Mouse (Mus musculus): ENCODE data around the gene Trappc5.

Trappc5 gene

DNA sequence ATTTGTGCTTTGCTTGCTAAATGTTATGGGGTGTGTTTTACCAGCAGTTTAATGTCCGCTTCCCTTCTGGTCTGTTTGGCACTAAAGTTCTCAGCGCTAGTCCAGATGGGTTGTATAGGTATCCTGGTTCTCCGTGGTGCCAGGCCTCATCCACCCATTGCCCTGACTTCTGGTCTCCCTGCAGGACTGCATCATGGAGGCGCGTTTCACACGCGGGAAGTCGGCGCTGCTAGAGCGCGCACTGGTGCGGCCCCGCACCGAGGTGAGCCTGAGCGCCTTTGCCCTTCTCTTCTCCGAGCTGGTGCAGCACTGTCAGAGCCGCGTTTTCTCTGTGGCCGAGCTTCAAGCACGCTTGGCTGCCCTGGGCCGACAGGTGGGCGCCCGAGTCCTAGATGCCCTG lies 2.7 kb downstream of the Trappc5 start:
- DNase-seq, result no peak

DNA sequence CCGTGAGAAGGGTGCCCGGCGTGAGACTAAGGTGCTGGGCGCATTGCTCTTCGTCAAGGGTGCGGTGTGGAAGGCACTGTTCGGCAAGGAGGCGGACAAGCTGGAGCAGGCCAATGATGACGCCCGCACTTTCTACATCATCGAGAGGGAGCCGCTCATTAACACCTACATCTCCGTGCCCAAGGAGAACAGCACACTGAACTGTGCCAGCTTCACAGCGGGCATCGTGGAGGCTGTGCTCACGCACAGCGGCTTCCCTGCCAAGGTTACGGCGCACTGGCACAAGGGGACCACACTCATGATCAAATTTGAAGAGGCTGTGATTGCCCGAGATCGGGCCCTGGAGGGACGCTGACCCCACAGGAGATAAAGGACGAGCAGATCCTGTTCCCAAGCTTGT lies 3.1 kb downstream of the Trappc5 start:
- no peak for DNase-seq

DNA sequence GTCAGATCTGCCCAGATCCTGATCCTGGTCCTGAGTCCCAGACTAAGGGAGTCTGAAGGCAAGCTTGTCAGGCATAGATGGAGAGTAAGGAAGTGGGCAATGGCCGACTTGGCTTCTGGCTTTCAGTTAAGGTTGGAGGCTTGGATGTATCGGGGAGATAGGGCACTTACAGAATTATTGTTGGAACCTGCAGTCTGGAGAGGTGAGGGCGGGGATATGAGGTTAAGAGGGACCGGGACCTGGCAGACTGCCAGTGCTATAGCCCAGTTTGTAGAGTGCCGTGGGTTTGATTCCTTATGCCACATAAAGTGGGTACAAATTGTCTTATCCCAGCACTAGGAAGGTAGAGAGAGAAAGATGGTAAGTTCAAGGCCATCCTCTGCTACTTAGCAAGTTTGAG lies 3.6 kb downstream of the Trappc5 start:
- no peak for DNase-seq

DNA sequence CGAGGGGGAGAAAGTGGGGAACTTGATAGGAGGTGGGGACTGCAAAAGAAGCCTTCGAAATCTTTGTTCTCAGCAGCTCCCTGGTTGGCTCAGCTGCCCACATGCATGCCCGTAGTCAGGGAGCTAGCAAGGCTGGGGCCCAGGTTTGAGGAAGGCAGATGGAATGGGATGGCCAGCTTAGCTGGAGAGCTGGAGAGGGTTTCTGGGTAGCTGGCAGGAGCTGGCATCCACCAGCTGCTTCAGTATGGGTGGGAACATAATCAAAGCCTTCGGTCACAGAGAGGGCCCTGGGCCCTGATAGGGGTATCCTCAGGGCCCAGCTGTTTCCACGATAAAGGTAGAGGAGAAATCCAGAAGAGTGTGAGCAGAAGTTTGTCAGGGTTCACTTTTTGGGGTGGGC lies 6.3 kb downstream of the Trappc5 start:
- DNase-seq, result no peak

DNA sequence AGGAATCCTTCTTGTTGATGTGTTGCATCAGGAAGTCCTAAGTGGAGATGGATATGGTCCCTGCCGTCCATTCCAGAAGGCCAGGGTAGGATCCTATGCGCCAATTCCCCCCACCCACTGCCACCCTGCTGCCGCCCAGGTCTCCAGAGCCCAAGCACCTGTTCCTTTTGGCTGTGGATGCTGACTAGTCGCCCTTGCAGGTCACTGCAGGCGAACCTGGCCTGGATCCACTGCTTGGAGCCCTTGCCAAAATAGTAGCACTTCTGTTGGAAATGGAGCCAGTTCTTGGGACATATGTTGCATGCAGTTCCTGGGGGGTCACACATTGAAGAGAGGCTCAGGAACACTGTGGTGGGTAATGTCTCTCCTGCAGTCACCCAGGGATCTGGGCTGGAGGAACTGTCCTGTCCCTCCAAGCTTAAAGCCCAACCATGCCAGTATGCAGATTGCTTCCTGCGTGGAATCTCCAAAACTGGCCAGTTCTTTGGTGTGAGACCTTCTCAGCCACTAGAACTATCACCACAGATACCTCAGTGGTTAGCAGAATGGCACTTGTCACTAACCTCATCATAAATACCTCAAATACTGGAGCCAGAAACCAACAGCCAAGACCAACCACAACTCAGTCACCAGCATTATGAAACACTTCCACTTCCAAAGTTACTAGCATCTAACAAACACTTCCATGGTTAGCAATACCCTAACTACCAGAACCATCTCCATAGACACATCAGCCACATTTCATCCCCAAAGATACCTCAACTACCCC lies 7.5 kb downstream of the Trappc5 start:
- DNase-seq, result no peak

DNA sequence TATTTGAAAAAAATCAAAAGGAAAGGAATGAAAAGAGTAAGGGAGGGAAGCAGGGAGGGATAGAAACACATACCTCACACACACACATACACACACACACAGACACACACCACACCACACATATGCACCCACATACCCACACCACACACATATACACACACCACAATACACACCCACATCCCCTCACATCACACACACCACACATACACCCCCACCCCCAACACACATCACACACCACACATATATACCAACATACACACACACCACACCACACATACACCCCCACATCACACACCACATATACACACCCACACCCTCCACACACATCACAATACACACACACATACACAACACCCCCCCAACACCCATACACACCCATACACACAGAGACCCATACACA lies 8.4 kb downstream of the Trappc5 start:
- DNase-seq, result no peak

DNA sequence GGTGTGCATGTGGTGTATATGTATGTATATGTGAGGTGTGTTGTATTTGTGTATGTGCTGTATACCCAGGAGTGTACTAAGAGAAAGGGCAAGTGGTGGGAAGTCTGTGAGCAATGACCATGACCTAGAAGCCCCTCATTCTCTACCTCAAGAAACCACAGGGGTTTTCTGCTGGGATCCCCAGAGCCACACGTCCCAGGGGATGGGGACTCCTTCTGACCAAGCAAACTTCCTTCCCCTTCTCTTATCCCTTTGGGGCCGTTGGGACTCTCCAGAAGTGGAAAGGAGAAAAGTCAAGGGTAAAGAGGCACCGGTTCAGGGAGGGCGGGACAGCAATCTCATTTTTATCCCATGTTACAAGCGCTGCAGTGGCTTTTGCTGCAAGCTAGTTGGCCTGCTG lies 9.3 kb downstream of the Trappc5 start:
- no peak for DNase-seq

DNA sequence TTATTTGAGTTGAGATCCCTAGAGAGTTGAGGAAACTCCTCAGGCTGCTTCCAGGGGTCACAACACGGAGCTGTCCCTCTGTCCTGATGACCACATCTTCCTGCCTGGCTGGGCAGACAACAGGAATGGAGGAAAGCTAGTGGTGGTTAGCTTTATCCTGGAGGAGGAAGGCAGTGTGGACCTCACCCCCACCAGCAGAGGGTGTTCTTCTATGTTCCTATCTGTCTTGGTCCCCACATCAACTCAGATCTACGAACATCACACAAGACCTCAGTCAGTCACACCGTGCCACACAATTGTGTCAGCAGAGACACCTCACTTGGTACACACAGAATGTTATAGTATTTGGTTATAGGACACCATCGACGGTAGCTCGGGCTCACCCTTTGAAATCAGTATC lies 11.4 kb downstream of the Trappc5 start:
- no peak for DNase-seq

DNA sequence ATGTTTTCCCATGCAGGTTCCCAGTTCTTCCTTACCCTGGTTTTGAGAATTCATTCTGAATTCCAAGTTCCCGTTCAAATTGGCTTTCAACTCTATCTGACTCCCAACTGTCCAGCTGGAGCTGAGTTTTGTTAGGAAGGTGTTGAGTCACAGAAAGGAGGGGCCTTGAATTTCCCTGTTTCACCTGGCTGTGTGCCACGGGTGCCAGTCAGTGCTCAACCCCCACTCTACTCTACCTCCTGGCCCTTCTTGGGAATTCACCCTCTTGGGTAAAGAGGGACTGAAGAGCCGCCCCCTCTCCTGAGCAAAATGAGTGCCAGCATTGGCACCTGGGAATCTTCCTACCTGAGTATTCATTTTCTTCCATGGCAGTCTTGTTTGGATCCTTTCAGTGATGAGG lies 14.7 kb downstream of the Trappc5 start:
- DNase-seq, result no peak

DNA sequence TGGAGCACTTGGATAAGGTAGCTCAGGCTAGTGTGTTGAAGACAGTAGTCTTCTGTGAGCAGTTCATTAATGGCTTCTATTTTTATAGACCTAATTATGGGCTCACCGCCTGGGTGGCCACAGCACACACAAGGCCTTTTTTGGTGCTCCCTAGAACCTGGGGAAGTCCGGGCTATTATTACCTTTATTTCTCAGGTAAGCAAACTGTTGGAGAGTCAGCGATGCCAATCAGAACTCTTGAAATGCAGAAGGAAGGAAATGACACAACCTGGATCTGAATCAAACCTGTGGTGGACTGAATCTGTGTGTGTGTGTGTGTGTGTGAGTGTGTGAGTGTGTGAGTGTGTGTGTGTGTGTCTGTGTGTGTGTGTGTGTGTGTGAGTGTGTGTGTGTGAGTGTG lies 18.0 kb downstream of the Trappc5 start, which contains the start of gene Fcer2a:
Gene Fcer2a (minus strand): TSS at position 55 of the 400 bp plus-strand sequence.
- no peak for DNase-seq

DNA sequence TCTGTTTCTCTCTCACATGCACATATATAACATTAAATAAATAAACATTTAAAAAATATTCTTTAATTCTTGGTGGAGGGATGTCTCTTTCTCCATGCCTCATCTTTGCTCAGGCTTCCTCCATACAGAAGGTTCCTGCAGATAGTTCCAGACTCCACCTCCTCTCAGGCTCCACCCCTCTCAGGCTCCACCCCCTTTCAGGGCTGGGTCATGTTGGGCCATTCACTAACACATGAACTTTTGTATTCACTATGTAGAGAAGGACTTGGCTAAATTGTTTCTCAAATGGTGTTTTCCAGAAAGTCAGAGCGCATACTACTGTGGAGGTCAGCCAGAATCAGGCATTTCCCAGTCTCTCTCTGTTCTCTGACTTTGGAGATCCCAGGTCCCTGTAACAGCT lies 25.4 kb downstream of the Trappc5 start:
- DNase-seq, result no peak

DNA sequence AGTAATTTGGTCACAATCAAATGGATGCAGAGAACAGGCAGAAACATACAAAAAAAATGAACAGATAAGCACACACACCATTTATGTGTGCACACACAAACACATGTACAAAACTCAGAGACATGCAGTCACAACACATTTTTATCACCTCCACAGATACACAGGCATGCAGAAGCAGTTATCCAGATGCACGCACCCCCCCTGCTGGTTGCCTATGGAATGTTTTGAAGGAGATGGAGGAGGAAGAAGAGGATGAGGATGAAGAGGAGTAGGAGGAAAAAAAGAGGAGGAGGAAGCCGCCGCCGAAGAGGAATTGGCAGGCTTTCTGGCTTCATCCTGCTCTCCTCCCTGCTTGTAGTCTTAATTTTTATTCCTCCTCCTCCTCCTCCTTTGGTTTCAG lies 29.6 kb downstream of the Trappc5 start:
- no peak for DNase-seq

DNA sequence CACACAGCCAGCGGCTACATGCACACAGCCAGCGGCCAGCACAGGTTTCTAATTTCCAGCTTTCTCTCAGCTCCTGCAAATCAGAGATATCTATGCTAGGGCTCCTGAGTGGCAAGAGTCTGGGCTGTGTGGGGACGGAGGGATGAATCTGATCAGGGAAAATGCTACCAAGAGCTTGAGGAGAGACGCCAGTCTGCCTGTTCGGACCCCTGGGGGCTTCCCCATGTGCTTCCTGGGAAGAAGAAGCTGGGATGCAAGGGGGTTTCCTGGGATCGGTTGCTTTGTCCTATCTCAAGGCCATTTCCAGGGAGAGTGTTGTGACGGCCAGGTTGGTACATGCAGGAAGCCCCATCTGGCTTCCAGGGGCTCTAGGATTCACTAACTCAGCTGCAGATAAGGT lies 31.5 kb downstream of the Trappc5 start:
- DNase-seq, result no peak

DNA sequence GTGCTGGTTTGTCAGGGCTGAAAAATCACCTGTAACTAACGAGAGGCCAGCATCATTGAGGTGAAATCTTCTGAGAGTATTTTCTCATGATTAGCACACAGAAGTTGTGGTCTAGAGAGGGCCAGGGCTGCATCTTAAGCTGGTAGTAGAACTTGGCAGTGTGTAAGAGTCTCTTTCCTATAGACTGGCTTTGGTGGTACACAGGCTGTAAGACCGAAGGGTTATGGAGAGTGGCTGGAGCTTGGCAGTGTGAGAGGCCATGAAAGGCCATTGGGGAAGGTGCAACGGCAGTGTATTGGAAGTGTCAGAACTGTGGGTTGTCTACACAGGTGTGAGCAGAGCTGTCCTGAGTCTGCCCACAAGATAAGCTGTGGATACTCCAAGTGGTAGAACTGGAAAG lies 34.2 kb downstream of the Trappc5 start:
- DNase-seq, result no peak

DNA sequence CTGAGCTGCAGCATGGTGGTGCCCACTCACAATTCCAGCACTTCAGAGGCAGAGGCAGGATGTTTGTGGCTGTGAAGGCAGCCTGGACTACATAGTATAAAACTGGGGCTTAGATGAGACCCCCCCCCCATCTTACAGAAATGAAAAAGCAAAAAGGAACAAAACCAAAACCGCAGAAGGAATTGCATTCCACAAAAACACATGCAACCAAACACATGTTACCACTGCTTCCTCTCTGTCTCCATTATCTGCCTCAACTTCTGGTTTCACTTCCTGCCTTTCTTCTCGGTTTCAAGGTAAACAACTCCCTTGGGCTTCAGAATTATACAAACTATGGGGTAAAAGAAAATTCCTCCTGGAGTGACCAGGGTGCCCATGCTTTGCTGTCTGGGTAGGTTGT lies 35.5 kb downstream of the Trappc5 start:
- DNase-seq, result no peak

DNA sequence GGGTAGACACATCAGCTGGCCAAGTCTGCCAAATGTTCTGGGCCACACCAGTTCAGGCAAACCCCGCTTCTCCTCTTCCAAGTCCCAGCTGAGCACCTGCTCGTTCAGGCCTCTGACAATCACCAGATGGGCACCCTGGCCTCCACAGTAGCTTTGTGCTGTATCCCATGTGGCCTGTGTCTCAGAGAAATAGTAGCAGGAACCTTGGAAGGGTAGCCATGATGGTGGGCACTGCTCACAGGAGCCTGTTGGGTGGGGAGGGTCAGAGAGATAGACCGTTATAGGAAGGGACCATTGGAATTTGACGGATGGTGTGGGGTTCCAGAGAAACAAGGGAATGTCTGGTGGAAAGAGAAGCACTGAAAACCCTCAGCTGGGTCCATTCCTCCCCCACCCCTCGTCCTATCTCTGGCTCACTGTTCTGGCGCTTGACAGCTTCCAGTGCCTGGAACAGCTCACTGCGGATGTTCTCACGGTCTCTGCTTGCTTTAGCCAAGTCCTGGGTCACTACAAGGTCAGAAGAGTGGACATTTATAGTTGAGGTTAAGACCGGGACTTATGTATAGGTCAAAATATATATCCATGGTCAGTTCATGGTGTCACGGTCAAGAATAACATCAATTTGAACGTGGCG lies 41.3 kb downstream of the Trappc5 start:
- no peak for DNase-seq

DNA sequence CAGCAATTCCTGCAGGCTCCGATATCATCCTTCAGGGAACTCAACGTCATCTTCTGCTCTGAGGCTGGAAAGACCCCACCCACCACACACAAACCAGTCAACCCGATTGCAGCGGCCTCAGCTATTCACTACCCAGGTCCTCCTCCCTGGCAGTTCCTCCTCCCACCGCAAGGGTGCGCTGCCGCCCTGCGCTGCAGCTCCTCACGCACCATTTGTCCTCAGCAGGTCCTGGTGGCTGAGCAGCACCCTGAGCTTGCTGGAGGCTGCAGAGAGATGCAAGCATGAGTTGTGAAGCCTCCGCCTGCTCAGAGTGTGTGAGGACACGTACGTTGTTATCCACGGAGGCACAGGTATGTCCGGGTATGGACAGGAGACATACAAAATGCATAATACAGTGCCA lies 42.5 kb downstream of the Trappc5 start:
- peak; percentile 43 for DNase-seq

DNA sequence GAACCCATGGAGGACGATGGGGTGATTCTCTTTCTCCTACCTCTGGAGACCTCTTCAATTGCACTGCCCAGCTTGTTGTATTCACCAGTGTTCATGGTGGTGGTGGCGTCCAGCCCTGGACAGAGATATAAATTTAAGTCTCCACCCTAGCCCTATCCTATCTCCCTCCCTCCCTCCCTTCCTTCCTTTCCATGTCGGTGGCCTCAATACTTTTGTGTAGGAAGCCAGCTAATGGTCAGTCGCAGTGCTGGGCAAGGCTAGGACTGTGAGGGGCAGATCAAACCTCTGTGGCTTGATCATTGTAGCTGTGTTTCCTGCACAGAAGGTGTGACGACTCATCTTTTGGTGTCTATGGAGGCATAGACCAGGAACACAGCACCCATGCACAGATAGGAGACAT lies 44.5 kb downstream of the Trappc5 start, which contains the start of gene Clec4g:
Gene Clec4g (minus strand): TSS at position 101 of the 400 bp plus-strand sequence.
- no peak for DNase-seq

DNA sequence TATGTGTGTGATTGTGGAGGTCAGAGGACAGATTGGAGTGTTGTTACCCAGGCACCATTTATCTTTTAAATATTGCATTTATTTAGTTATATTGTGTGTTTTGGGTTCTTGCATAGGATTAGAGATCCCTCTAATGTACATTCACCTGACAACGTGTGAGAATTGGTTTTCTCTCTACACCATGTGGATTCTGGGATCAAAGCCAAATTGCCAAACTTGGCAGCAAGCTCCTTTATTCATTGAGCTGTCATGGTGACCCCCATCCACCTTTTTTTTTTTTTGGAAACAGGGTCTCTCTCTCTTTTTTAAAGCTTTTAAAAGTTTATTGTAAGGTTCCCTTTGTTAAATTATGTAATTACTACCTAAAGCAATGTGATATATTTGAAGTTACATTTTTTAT lies 44.9 kb downstream of the Trappc5 start:
- DNase-seq, result no peak
